Mouse (Mus musculus) layer of hippocampus, adult 2 months (tissue): Measurements from ENCODE around the gene Gmds. TPM values are rescaled to one million over a fixed set of nuclear protein-coding genes. Genes with fewer than 3 reads are reported as not detected.

Experiments
- DNase-seq, 2 experiments: peaks; one replicate each; pipeline ENCODE4 v3.0.0; 2022; ENCODE audit warnings: low spot score in 2 of 2
- H3K27ac ChIP-seq: fragments of 200-600 bp; 2 replicates; pipeline ENCODE4 v1.8.1; 2022
- H3K4me3 ChIP-seq: fragments of 200-600 bp; 2 replicates; pipeline ENCODE4 v1.8.1; 2022; ENCODE audit warnings: mild to moderate bottlenecking
- CTCF ChIP-seq: fragments of 200-600 bp; conservative IDR thresholded peaks from 2 replicates; pipeline ENCODE4 v1.8.1; 2022; ENCODE audit warnings: antibody characterized with exemption, mild to moderate bottlenecking, moderate library complexity
- total RNA-seq, 2 experiments: library from RNA; stranded (reverse); gene quantifications; 2 replicates each; pipeline ENCODE4 v1.2.3; 2021

Gmds gene
- total RNA-seq, 2 experiments from 2014 or later: 13.2 to 13.9 TPM

DNA sequence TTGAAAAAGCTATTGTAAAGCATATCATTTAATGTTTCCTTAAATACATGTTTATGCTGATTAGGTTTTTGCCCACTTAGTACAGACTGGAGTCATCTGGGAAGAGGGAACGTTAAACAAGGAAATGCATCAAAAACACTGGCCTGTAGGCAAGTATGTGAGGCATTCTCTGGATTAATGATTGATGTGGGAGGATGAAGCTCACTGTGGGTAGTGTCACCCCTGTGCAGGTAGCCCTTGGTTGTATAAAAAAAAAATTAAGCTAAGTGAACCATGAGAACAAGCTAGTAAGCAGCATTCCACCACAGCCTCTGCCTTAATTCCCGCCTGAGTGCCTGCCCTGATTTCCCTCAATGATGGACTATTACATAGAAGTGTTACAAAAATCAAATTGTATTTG, 163.5 kb downstream of the Gmds start:
- Histone ChIP-seq H3K27ac (no peak overlapping the region), H3K4me3 (no peak overlapping the region)
- TF ChIP-seq CTCF: no peak
- no peak for DNase-seq

GRCm38 (mm10) chr13:32169173-32169572, 169.4 kb downstream of the Gmds start:
- no peak for TF ChIP-seq CTCF
- no peak for DNase-seq
- Histone ChIP-seq H3K27ac (no peak overlapping the region), H3K4me3 (no peak overlapping the region)

DNA sequence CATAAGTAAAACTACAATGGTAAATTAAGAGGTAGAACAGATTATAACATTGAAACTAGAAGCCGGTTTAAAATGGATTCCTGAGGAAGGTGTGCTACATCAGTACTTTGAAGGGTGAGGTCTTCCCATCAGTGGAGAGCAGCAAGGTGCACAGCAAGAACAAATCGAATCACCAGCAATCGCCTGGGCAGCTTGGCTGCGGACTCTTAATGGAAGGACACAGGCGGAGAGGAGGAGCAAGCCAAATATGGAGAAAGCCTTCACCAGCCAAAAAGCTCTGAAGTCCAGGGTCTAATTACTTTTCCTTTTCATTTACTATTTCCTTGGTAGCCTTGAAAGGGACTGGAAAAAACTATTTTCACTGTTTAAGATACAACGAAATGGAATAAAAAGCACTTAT, 170.7 kb downstream of the Gmds start:
- Histone ChIP-seq H3K4me3 (no peak overlapping the region), H3K27ac (no peak overlapping the region)
- DNase-seq: no peak
- TF ChIP-seq CTCF: no peak

DNA sequence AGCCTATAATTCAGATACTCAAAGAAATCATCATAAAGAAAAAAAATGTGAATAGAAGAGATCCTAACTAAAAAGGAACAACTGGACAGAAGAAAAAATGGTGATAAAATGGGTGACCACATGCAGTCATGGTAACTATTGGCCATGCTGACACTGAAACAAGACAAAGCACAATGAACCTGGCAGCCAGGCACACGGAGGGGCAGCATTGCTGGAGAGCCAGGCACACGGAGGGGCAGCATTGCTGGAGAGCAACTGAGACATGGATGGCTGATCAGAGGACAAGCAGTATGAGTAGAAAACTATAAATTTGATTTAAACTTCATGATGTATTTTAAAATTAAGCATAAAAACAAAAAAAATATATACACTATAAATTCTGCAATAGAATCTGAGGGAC, 173.0 kb downstream of the Gmds start:
- no peak for TF ChIP-seq CTCF
- no peak overlapping the region for H3K27ac ChIP-seq
- DNase-seq: no peak
- no peak overlapping the region for H3K4me3 ChIP-seq

- no peak for DNase-seq
- no peak overlapping the region for H3K4me3 ChIP-seq
- TF ChIP-seq CTCF: no peak
- no peak overlapping the region for H3K27ac ChIP-seq
These were observed 177.0 kb downstream of the Gmds start for GRCm38 (mm10) chr13:32161567-32161966.

- no peak for TF ChIP-seq CTCF
- no peak for DNase-seq
- H3K27ac ChIP-seq: no peak overlapping the region
- H3K4me3 ChIP-seq: no peak overlapping the region
These were observed 180.3 kb downstream of the Gmds start for GRCm38 (mm10) chr13:32158240-32158639.

DNA sequence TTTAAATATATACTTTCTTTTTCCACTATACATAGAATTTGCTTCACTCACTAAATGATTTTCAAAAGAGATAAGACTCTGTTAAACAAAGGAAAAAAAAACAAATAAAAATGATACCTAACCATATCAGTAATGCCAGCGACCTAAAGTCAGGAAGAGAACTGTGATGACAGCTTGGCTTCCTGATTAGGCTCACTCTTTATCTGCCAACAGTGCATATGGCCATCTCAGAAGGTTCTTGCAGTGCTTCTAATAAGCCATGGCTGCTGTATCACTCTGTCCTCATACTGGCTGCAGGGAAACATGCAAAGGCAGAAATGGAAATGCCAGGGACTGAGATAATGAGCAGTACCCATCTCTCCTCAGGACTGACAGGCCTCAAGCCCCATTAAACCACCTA, 192.6 kb downstream of the Gmds start:
- H3K4me3 ChIP-seq: no peak overlapping the region
- H3K27ac ChIP-seq: no peak overlapping the region
- no peak for DNase-seq
- TF ChIP-seq CTCF: no peak

DNA sequence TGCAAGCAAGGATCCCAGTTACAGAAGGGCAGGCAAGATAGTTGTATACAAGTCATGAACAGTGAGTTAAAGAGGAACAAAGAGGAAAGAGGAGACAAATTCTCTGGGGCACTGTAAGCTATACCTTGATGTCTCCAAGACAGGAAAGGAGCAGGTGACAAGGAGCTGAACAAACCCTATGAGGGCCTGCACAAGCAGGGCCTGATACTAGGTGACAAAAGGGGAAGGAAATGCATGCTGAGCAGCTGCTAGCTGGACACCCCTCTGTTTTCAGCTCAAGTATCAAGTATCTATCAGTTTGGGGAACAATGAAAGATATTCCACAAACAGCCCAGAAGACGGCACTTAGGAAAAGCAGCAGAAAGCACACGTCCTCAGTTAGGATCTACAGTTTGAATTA, 193.4 kb downstream of the Gmds start:
- no peak overlapping the region for H3K4me3 ChIP-seq
- no peak overlapping the region for H3K27ac ChIP-seq
- no peak for DNase-seq
- no peak for TF ChIP-seq CTCF

- TF ChIP-seq CTCF: no peak
These were observed 194.9 kb downstream of the Gmds start for GRCm38 (mm10) chr13:32143651-32144050.

DNA sequence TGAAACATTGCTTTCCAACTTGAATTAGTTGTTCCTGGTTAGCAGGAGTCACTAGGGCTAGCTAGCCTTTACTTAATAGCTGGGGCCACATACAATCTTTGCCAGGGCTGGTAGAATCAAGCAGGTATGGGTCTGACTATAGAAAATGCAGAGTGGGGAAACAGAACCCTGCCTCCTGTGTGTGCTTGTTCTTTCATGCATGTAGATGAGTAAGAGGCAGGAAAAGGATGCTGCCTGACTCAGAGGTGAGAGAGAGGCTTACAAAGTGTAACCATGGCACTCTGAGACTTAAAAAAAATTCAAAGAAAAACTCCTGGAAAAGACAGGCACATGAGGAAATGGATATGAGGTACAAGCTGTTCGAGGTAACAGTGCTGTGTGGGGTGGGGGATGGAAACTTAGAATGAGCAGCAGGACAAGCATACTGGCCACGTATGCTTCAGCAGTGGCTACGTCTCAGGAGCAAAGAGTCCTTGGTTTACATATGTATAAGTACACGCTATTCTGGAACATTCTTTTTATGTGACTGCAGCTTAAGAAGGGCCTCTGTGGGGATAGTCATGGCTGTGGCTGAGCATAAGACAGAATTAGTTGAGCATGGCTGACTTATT, 203.8 kb downstream of the Gmds start:
- TF ChIP-seq CTCF: no peak
- H3K27ac ChIP-seq: no peak overlapping the region
- H3K4me3 ChIP-seq: no peak overlapping the region
- no peak for DNase-seq

More at GRCm38 (mm10) chr13:32143651-32144050, 194.9 kb downstream of the Gmds start:
- no peak overlapping the region for H3K27ac ChIP-seq
- H3K4me3 ChIP-seq: no peak overlapping the region
- no peak for DNase-seq

GRCm38 (mm10) chr13:32129970-32130369, 208.6 kb downstream of the Gmds start:
- TF ChIP-seq CTCF: no peak
- Histone ChIP-seq H3K4me3 (no peak overlapping the region), H3K27ac (no peak overlapping the region)
- DNase-seq: no peak

- no peak overlapping the region for H3K4me3 ChIP-seq
- DNase-seq: no peak
- no peak overlapping the region for H3K27ac ChIP-seq
- TF ChIP-seq CTCF: no peak
These were observed 220.2 kb downstream of the Gmds start for GRCm38 (mm10) chr13:32118386-32118785.

DNA sequence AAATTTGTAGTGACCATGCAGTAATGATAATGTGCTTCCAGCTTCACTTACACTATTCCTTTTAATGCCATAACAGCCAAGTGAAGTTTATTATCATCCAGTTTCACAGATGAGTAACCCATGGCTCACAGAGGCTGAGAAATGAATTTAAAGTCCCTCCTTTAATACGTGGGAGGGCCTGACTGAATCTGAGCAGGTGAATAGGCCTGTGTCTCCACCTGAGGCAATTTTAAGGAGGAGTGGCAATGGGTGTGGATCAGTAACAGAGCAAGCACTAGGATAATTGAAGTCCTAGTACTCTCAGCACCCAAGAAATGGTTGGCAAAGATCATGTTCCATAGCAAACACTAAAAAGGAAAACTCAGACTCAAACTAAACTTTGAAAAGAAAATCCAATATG, 223.1 kb downstream of the Gmds start:
- no peak for DNase-seq

DNA sequence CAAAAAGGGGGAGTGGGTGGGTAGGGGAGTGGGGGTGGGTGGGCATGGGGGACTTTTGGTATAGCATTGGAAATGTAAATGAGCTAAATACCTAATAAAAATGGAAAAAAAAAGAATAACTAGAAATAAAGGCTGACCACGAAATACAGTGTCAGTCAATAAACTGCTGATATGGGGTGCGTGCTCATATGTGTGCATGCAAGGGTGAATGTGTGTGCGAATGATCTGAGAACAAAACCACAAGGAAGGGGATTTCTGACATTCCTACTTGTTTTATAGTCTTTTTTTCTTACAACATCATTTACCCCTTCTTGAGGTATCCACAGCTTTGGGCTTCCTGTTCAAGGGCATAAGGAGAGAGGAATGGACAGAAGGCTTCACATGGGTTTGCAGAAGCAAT, 224.7 kb downstream of the Gmds start:
- DNase-seq: no peak
- no peak for TF ChIP-seq CTCF
- Histone ChIP-seq H3K27ac (no peak overlapping the region), H3K4me3 (no peak overlapping the region)

More for the DNA sequence above, 223.1 kb downstream of the Gmds start:
- Histone ChIP-seq H3K4me3 (no peak overlapping the region), H3K27ac (no peak overlapping the region)
- no peak for TF ChIP-seq CTCF
